Mouse (Mus musculus) stomach, embryonic 15.5 days (tissue): Measurements from ENCODE around the gene Laptm4a. TPM values are rescaled to one million over a fixed set of nuclear protein-coding genes. Genes with fewer than 3 reads are reported as not detected.

Experiments used
- ATAC-seq: fragments of 200-750 bp; cut with Nextera tagmentation; 2 replicates; pipeline ENCODE4 v1.8.0; 2017; ENCODE audit warnings: low read depth, moderate number of reproducible peaks, moderate TSS enrichment; ENCODE audit not compliant: insufficient read depth, low FRiP score
- H3K27ac ChIP-seq: fragments of 300-500 bp; sonication (generic); 2 replicates; pipeline ENCODE4 v1.5.1; 2015; ENCODE audit warnings: mild to moderate bottlenecking, inconsistent platforms
- H3K27me3 ChIP-seq: fragments of 300-500 bp; sonication (generic); replicated peaks from 2 replicates; pipeline ENCODE4 v1.6.1; 2015; ENCODE audit warnings: inconsistent platforms
- H3K36me3 ChIP-seq: fragments of 300-500 bp; sonication (generic); 2 replicates; pipeline ENCODE4 v1.6.1; 2015; ENCODE audit warnings: inconsistent platforms
- H3K4me1 ChIP-seq: fragments of 300-500 bp; sonication (generic); 2 replicates; pipeline ENCODE4 v1.6.1; 2015; ENCODE audit warnings: inconsistent platforms
- H3K4me2 ChIP-seq: fragments of 300-500 bp; sonication (generic); 2 replicates; pipeline ENCODE4 v1.6.1; 2015; ENCODE audit warnings: mild to moderate bottlenecking, inconsistent platforms
- H3K4me3 ChIP-seq: fragments of 300-500 bp; sonication (generic); replicated peaks from 2 replicates; pipeline ENCODE4 v1.5.1; 2015; ENCODE audit warnings: inconsistent platforms
- H3K9ac ChIP-seq: fragments of 300-500 bp; sonication (generic); 2 replicates; pipeline ENCODE4 v1.6.1; 2015; ENCODE audit warnings: inconsistent platforms
- H3K9me3 ChIP-seq: fragments of 300-500 bp; sonication (generic); 2 replicates; pipeline ENCODE4 v1.6.1; 2016; ENCODE audit warnings: inconsistent platforms
- WGBS: fragments of 180-500 bp; shearing (Covaris S2); methylation state at CpG from one replicate; pipeline ENCODE4 v1.1.7; 2015; 5-methylcytosine and 5-hydroxymethylcytosine counted together
- polyA plus RNA-seq: library from polyadenylated mRNA; unstranded; fragments of >200 nt; fragmentation: Nextera tagmentation; extraction: Ambion mirVana; gene quantifications from 2 replicates; pipeline ENCODE4 v1.2.1, GENCODE M21; 2015

Gene Laptm4a
- polyA plus RNA-seq, 1 experiment from 2014 or later = 353 TPM

DNA sequence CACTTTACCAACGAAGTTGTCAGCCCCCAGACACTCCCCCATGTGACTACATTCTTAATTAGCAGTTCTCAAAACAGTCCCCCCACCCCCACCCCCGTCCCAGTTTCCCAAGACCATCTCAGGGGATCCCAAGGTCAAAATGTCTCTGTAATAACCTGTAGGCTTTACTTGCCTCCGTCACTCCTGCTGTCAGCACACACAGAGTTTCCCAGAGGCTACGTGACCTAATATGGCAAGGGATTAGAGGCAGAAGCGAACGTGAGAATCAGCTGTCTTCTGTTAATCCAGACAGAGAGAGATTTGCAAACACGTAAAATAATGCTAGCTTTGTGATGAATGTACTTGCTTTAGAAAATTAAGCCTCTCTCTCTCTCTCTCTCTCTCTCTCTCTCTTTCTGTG lies 33.0 kb upstream of the Laptm4a start:
- H3K9ac ChIP-seq = no peak overlapping the region
- H3K9me3 ChIP-seq = no peaks in the 10 kb centered on the region
- no peak for ATAC-seq
- H3K4me3 ChIP-seq = no peak overlapping the region
- H3K36me3 ChIP-seq = no peaks in the 10 kb centered on the region
- no peaks in the 10 kb centered on the region for H3K27me3 ChIP-seq
- WGBS = 31% methylated on average over 7 of the region's 7 CpGs
- no peak overlapping the region for H3K4me2 ChIP-seq
- peaks cover 13% of the 10 kb centered on the region for H3K4me1 ChIP-seq
- H3K27ac ChIP-seq = 0 out of 2 replicates have a peak overlapping the region, but pooled peaks have one; percentile 31

DNA sequence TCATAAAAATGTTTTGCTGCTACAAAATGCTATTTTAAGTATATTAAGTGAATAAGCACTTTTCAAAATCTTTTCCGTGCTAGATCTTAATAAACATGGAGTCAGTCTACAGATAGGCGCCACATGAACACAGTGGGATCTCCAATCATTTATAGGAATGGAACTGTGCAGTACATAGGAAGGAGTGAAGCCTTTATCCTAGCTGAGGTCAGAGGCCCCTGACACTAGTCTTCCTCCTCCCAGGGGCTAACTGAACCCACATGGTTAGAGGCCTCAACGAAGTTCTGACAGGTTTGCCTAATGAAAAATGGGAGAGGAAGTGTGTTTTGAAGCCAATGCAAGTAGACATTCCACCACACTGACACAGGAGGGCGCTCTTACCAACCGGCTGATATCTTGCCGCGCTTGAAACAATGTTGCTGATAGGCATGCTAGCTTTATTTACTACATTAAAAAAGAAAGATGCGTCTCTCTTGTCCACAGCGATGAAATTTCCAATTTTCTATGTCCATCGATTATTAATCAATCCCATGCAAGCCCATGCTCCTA lies 32.3 kb upstream of the Laptm4a start:
- 17% methylated on average over 10 of the region's 10 CpGs for WGBS
- peak overlapping the region; percentile 35; the same call in 1 of the 2 replicates for H3K27ac ChIP-seq
- ATAC-seq = no peak

DNA sequence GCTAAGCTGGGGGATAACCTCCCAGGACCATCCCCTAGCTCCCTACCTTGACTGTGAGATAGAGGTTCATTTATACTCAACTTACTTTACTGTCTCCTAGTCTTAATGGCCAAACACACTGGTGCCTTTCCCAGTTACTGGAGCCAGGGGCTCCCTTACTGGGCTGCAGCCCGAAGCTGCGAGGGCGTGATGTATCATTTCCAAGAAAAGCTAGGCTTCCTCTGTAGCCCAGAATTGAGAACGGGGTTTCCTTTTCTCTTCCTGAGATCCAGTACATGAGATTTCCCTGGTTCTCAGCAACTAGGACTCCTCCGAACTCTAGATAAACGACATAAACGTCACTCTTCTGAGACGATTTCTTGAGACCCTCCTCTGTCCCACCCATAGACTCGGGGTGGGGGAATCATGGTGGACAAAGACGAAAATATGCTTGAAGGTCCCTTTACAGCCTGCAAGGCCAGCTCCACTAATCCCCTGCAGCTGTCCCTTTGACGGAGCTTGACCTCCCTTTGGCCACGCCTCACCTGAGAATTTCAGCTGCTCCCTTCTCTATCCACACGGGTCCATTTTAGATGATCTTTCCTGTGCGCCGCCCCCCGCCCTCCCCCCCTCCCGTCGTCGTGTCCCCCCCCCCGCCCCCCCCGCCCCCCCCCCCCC lies 28.5 kb upstream of the Laptm4a start:
- no peak for ATAC-seq
- H3K4me1 ChIP-seq = no peaks in the 10 kb centered on the region; the same call in 1 of the 2 replicates
- H3K9me3 ChIP-seq = no peaks in the 10 kb centered on the region
- no peak overlapping the region for H3K9ac ChIP-seq
- H3K27me3 ChIP-seq = no peaks in the 10 kb centered on the region
- WGBS = 38% methylated on average over 19 of the region's 21 CpGs
- H3K27ac ChIP-seq = no peak overlapping the region
- no peak overlapping the region; the same call in 1 of the 2 replicates for H3K4me3 ChIP-seq
- H3K4me2 ChIP-seq = peak overlapping the region; percentile 42
- H3K36me3 ChIP-seq = no peaks in the 10 kb centered on the region

More for the DNA sequence above, 32.3 kb upstream of the Laptm4a start:
- Histone ChIP-seq H3K27me3 (no peaks in the 10 kb centered on the region), H3K36me3 (no peaks in the 10 kb centered on the region), H3K4me2 (no peak overlapping the region), H3K4me1 (peaks cover 13% of the 10 kb centered on the region), H3K9ac (no peak overlapping the region), H3K4me3 (no peak overlapping the region), H3K9me3 (no peaks in the 10 kb centered on the region)

DNA sequence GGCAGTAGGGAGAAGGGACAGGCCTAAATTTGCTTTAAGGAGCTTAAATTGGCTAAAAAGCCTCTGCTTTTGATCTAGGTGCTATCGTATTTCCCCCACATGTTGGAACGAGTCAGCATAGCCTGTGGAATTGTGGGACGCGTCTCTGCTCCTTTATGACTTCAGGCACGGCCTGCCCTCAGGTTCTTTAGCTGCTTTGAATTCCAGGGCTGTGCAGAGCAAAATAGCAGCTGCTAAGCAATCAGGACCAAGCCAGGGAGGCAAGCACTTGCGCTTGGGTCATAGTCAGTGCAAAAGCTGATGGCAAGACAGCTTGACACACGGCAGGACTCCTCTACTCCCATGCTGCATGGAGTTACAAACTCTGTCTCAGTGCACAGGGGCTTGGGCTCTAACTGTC lies 24.3 kb upstream of the Laptm4a start:
- Histone ChIP-seq H3K4me2 (no peak overlapping the region), H3K27me3 (no peaks in the 10 kb centered on the region), H3K9me3 (no peaks in the 10 kb centered on the region), H3K4me3 (no peak overlapping the region), H3K27ac (0 out of 2 replicates have a peak overlapping the region, but pooled peaks have one; percentile 11), H3K9ac (no peak overlapping the region), H3K4me1 (peaks cover 15% of the 10 kb centered on the region), H3K36me3 (no peaks in the 10 kb centered on the region)
- ATAC-seq = no peak
- WGBS = 42% methylated on average over 7 of the region's 7 CpGs

DNA sequence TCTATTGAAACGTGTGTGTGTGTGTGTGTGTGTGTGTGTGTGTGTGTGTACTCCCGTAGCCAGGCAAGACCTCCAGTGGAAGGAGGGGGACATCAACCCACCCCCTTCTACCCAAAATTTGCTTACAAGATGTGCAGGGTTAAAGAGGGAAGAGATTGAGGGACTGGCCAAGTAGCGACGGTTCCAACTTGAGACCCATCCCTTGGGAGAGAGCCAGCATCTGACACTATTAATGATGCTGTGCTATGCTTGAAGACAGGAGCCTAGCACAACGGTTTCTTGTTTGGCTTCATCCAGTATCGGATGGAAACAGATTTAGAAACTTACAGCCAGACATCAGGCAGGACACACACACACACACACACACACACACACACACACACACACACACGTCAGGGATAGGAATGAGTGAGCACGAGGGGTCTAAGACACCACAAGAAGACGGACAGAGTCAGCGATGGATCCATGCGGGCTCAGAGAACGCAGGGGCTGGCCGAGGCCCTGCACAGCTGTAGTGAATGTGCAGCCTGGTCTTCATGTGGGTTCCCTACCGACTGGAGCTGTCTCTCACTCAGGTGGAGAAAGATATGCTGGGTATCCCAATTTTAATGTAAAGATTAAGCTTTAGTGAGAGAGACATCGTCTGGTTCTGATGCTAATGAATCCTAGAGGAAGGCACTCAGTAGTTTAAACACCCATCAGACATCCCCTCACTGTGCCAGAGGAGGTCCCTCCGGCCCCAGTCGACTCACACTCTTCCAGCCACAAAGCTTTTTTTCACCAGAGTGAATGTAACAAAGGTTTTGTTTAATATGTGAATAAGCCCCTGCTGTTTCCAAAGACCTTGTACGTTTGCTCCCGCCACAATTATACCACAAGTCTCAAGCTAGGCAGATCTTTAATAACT lies 22.3 kb upstream of the Laptm4a start:
- no peak overlapping the region for H3K9ac ChIP-seq
- WGBS = 60% methylated on average over 19 of the region's 19 CpGs

DNA sequence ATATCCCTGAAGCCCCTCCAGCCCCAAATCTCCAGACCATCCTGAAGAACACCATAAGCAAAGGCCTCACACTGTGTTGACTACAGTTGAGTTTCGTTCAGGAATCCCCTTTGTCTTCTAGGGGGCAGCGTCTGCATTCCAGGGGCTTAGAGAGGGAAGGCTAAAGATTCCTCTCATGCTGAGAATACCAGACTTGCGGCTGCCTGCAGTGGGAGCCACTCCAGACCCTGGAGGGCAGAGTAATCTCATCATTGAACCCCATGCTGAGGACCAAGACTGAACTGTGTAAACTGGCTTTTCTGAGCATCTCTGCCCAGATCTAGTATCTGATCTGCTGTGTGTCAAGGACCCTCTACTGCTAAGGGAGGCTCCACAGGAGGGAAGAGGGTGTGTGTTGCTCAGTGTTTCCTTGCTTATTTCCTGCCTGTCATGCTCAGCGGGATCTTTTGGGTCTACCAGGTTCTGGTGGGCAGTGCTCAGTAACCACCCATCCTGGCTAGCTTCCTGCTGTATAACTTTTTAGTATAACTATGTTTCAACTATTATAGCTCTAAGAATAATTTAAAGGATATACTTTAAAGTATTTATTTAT lies 21.3 kb upstream of the Laptm4a start:
- WGBS = 32% methylated on average over 4 of the region's 4 CpGs
- no peak for ATAC-seq
- H3K36me3 ChIP-seq = no peaks in the 10 kb centered on the region
- peaks cover 19% of the 10 kb centered on the region for H3K4me1 ChIP-seq
- H3K4me3 ChIP-seq = no peak overlapping the region
- H3K9ac ChIP-seq = no peak overlapping the region
- H3K27ac ChIP-seq = no peak overlapping the region; the same call in 1 of the 2 replicates
- no peaks in the 10 kb centered on the region for H3K9me3 ChIP-seq
- H3K27me3 ChIP-seq = no peaks in the 10 kb centered on the region
- no peak overlapping the region for H3K4me2 ChIP-seq

More for the DNA sequence above, 22.3 kb upstream of the Laptm4a start:
- no peak for ATAC-seq
- Histone ChIP-seq H3K4me3 (no peak overlapping the region), H3K27me3 (no peaks in the 10 kb centered on the region), H3K9me3 (no peaks in the 10 kb centered on the region), H3K4me2 (no peak overlapping the region), H3K27ac (no peak overlapping the region), H3K4me1 (peaks cover 19% of the 10 kb centered on the region), H3K36me3 (no peaks in the 10 kb centered on the region)

DNA sequence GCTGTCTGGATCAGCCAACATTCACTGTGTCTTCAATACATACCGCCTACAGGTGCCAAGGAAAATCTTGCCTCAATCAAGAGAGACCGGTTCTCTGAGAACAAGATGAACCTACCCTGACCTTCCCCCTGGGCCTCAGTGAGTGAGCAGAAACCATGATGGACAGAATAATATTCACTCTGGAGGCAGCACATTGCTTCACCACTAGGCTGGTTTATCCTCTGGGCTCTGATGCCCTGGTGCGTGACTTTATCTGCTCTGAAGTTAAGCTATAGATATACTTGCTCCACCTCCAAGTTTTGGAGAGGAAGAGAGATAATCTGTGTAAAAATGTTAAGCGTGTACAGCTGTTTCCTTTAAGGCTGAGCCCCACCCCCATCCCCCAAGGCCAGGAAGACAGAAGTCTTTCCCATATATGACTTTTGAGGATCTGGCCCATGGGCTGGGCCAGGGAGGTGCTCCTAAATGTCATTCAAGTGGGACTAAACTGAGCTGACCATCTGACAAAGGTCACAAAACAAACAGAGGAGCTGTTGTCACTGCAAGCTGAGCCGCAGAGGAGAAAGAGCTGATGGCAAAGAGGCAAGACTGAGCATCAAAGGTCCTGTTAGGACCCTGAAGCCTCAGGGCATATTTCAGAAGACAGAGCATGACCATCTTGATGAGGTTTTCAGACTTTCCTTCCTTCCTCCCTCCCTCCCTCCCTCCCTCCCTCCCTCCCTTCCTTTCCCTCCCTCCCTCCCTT lies 20.4 kb upstream of the Laptm4a start:
- no peak overlapping the region for H3K9ac ChIP-seq
- ATAC-seq = 0 out of 2 replicates have a peak, but pooled peaks have one; percentile 28
- 25% methylated on average over 5 of the region's 5 CpGs for WGBS

DNA sequence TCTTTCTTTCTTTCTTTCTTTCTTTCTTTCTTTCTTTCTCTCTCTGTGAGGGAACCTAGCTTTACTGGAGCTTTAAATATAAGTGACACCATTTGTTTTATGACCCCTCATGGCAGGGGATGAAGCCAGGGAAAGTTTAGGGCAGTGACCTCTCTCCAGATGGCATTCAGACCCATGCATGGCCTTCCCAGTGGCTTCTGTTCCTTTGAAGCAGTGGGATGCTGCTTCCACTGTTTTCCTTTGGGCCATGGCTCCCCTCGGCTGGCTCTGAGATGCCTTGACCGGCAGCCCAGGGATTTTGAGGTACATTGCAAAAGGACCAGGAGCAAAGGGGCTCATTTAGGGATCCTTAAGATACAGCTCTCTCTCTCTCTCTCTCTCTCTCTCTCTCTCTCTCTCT lies 19.5 kb upstream of the Laptm4a start:
- Histone ChIP-seq H3K9ac (no peak overlapping the region), H3K27ac (no peak overlapping the region), H3K4me3 (no peak overlapping the region), H3K4me2 (no peak overlapping the region), H3K27me3 (no peaks in the 10 kb centered on the region), H3K36me3 (no peaks in the 10 kb centered on the region), H3K4me1 (peaks cover 19% of the 10 kb centered on the region), H3K9me3 (no peaks in the 10 kb centered on the region)
- WGBS = 29% methylated on average over 2 of the region's 2 CpGs
- no peak for ATAC-seq

More for the DNA sequence above, 20.4 kb upstream of the Laptm4a start:
- peaks cover 19% of the 10 kb centered on the region for H3K4me1 ChIP-seq
- peak overlapping the region; percentile 23; the same call in 1 of the 2 replicates for H3K27ac ChIP-seq
- peak overlapping the region; percentile 19; the same call in 1 of the 2 replicates for H3K4me2 ChIP-seq
- H3K27me3 ChIP-seq = no peaks in the 10 kb centered on the region
- no peak overlapping the region for H3K4me3 ChIP-seq
- H3K36me3 ChIP-seq = no peaks in the 10 kb centered on the region
- H3K9me3 ChIP-seq = no peaks in the 10 kb centered on the region

DNA sequence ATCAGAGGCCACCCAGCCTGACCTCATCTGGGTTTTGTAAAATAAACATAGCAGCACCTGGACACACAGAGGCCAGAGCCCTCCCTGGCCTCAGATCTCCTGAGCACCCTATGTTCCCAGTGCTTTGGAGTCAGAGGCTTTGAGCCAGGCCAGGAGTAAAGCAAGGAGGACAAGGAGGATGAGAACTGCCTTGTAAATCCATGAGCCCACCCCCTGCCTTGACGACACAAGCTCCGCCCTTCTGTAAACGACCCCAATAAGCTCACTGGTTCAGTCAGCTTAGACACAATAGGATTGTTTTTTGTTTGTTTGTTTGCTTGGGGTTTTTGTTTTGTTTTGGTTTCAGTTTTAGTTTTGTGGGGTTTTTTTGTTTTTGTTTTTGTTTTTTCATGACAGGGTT lies 19.0 kb upstream of the Laptm4a start:
- Histone ChIP-seq H3K36me3 (no peaks in the 10 kb centered on the region), H3K27ac (no peak overlapping the region), H3K27me3 (no peaks in the 10 kb centered on the region), H3K9ac (no peak overlapping the region), H3K4me3 (no peak overlapping the region), H3K9me3 (no peaks in the 10 kb centered on the region), H3K4me1 (peaks cover 19% of the 10 kb centered on the region), H3K4me2 (no peak overlapping the region)
- no peak for ATAC-seq
- 39% methylated on average over 3 of the region's 3 CpGs for WGBS

DNA sequence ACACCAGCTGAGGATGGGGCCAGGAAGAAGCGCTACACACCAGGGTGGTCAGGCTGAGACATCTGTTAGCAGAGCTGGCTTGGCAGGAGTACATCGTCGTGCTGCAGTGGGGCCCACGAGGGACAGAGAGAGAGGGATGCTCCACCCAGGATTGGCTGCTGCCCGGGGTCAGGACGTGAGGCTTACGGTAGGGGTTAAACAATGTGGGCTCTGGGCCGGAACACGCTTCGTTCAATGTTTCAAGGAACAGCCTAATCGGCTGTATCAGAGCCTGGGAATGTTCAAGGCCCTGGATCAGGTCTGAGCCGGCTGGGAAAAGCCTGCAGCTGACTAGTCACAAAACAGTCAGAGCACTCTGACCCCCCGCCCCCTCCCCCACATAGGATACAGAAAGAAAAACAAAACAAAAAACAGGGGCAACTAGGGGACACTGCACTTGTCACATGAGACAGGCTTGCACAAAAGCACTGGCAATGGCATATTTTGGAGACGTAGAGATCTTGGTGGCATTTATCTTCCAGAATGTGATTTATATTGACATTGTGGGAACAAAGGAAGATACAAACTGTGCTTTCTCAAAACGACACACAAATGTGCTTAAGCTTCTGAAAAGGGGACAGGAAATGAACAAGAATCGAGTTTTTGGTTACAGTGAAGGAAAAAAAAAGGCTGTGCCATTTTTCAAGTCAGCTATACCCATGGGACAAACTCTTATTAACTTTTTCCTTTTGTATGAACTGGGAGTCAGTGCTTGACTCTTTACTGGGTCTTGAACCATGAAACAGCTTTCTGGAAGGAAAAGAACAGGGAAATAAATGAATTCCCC lies 8.4 kb upstream of the Laptm4a start:
- H3K27me3 ChIP-seq = no peaks in the 10 kb centered on the region
- peak overlapping the region; percentile 35 for H3K4me2 ChIP-seq
- H3K36me3 ChIP-seq = no peaks in the 10 kb centered on the region
- peak; percentile 83 for ATAC-seq
- no peak overlapping the region for H3K4me3 ChIP-seq
- H3K9me3 ChIP-seq = no peaks in the 10 kb centered on the region
- H3K27ac ChIP-seq = peak overlapping the region; percentile 82
- WGBS = 10% methylated on average over 16 of the region's 16 CpGs
- H3K9ac ChIP-seq = no peak overlapping the region
- peaks cover 32% of the 10 kb centered on the region for H3K4me1 ChIP-seq
